Mouse (Mus musculus) spleen, postnatal 14 days (tissue): Measurements from ENCODE around the gene Gm29797.

Source experiments
- DNase-seq, 2 experiments: peaks; one replicate each; pipeline ENCODE4 v3.0.0; 2021 to 2022; ENCODE audit warnings: low spot score in 2 of 2

Gm29797 gene

DNA sequence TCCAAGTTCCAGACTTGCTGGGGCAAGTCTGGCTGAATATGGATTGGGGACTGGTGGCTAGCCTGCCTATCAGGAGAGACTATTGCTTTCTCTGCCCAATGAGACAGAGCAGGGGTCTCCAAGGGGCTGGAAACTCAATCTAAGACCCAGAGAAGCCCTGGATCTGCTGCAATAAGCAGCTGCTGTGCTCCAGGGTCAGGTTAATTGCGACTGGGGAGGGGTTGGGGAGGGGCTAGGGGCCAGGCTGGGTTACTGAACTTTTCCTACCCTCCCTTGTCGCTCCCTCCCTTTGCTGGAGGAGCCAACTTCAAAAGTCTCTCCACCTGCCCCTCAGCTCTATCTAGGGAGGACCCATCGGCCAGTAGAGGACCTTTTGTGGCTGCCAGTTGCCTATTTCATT is at the start of gene Gm29797:
TSS of gene Gm29797 (plus strand) at position 301 of the 400 bp plus-strand sequence.
- DNase-seq: no peak

DNA sequence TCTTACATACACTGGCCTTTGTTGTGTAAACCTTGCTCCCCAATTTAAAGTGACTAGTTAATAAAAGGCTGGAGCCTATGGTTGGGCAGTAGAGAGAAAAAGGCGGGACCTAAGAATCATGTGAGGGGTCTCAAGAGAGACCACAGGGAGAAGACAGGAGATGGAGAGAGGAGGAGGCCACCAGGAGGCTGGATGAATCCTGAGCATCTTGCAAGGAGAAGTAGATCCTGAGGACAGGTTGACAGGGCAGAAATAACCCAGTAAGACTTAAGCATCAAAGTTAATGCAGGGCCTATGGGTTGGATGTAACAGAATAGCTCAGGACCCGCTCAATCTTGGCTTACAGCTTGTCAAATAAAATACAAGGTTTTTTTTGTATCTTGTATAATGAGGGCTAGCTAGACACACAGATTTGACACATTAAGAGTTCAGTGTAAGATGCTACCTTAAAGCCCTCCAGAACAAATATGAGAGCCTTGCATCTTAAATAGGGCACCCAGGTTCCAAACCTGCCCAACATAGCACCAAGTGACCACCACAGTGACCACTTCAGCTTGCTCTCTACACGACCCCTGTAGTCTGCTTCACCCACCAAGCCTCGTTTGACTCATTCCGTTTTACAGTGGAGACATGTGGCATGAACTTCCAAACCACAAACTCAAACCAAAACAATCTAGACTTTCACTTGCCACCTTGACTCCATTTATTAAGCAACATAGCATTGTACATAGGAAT is 37.9 kb upstream of the Gm29797 start:
- no peak for DNase-seq

DNA sequence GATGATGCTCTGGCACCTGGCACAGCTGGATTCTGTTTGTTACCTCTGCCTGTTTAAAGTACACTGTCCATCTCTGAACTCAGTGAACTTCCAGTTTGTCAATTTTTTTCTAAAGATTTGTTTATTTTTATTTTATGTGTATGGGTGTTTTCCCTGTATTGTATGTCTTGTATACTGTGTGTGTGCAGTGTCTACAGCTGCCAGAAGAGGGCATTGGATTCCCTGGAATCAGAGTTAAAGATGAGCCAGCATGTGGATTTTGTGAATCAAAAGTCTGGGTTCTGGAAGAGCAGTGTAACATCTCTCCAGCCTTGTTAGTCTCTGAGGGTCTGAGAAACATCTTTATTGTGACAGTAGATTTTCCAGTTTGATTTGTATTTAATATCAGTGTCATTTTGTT is 33.4 kb upstream of the Gm29797 start:
- DNase-seq: no peak

DNA sequence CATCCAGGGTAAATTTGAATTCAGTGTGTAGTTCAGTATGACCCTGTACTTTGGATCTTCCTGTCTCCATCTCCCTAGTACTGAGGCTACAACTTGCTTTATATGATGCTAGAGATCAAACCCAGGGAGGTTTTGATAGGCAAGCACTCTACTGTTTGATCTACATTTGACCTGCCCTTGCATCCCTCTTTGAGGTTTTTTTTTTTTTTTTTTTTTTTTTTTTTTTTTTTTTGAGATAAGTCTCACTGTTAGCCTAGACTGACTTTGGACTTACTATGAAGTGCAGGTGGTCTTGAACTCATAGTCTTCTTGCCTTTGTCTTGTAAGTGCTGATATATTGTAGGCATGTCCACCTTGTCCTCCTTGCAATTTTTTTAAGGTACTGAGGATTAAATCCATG is 28.4 kb upstream of the Gm29797 start:
- DNase-seq: no peak

DNA sequence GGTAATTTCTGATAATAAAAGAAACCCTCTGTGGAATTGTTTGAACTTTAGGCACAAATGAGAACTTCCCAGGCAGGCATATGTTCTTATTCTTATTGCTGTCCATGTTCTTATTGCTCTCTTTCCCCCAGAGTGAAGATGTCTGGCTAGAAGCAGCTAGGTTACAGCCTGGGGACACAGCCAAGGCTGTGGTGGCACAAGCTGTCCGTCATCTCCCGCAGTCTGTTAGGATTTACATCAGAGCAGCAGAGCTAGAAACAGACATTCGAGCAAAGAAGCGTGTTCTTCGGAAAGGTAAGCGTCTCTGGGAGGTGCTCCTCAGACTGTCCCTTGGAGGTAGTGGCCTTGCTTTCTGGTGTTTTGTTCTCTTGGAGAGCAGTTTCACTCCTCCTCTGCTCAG is 24.2 kb upstream of the Gm29797 start:
- DNase-seq: no peak

DNA sequence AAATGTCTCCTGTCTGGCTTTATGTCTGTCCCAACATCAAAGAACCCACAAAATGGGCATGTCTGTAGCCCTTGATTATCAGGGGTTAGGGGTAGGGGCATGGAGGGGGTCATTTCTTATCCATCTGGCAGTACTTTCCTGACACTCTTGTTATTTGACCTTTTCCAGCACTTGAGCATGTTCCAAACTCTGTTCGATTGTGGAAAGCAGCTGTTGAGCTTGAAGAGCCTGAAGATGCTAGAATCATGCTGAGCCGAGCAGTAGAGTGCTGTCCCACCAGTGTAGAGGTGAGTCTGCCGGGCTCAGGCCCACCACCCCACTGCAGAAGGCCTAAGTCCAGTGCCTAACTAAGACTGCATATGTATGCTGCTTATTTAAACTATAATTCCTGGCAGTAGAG is 21.0 kb upstream of the Gm29797 start:
- DNase-seq: no peak

DNA sequence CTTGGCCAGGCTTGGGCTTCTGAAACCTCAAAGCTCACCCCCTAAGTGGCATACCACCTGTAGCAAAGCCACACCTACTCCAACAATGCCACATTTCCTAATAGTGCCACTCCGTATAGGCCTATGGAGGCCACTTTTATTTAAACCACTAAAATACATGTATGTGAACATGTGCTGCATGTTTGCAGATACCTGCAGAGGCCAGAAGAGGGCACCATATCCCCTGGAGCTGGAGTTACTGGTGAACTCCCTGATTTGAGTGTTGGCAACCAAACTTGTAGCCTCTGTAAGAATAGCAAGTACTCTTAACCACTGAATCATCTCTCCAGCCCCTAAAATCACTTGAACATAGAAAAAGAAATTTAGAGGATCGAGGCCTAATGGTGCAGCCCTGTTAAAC is 12.5 kb upstream of the Gm29797 start:
- peak in 1 of 2 experiments; percentile 32 for DNase-seq

DNA sequence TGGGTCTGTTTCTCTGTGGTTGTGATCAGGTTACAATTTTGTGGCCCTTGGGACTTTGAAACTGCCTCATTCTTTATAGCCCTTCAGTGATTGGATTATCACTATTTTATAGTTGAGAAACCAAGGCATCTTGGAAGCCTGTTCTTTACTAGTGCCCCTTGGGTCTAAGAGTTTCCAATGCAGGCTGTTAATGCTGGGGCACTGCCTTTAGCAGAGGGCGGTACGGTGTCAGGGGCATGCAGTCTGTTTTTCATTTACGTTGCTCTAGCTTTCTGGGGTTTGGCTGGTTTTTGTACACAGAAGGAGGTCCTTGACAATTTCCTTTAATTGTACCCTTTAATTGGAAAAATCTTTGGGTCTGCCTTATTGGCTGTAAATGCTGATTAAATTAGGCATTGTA is 11.2 kb upstream of the Gm29797 start:
- no peak for DNase-seq

DNA sequence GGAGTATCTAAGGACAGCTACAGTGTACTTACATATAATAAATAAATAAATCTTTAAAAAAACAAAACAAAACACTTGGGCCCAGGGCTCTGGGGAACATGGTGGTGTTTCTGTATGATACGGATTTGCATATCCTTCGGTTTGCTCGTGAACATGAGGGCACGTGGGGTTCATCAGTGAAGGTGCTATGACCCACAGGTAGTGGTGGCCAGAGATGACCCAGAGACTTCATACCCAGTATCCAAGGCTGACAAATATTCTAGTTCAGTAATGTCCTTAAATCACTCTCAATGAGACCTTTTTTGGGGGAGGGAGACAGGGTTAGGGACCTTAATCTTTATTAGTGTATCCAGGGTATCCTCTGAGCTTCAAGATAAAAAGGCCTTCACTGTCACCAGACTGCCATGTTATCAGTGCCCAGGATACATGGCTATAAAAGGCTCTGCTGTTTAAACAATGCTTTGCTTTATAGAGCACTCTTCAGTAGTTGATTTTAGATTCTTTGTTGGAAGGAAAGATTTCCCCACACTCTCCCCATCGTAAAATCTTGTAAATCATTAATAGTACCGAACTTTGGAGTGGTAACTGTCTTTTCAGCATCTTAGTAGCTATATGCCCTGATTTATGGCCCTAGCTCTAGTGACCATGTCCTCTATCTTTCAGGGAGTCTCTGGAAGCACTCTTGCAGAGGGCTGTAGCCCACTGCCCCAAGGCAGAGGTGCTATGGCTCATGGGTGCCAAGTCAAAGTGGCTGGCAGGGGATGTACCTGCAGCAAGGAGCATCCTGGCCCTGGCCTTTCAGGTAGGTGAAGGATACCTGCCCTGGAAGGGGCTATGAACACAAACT is 10.0 kb upstream of the Gm29797 start:
- DNase-seq: no peak

DNA sequence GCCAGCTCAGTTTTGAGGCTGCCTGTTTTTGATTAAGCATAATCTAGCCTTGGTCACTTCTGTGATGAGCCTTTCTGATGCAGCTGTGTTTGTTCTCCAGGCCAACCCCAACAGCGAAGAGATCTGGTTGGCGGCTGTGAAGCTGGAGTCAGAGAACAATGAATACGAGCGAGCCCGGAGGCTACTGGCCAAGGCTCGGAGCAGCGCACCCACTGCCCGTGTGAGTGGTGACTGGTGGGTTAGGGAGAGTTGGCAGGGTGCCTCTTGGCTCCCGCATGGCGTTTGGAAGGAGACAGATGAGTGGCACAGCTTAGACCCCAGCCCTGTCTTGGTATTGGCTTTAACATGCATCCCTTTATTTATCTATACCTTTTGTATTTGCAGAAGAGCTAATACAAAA is 7.9 kb upstream of the Gm29797 start:
- DNase-seq: no peak

DNA sequence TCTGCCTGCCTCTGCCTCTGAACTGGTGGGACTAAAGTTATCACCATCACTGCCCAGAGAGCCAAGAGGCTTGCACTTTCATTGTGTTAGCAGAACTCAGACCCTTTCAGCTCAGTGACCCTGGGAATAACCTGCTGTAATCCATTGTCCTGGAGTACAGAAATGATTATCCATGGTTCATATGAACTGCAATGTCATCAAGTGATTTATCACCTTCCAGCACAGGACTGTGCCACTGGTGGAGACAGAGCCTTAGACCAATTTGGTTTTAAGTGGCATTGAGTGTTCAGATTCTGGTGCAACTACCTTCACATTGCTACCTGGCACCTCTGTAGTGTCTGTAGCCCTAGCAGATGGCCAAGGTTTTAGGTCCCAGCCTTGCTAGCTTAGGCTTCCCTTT is 3.8 kb upstream of the Gm29797 start:
- no peak for DNase-seq

DNA sequence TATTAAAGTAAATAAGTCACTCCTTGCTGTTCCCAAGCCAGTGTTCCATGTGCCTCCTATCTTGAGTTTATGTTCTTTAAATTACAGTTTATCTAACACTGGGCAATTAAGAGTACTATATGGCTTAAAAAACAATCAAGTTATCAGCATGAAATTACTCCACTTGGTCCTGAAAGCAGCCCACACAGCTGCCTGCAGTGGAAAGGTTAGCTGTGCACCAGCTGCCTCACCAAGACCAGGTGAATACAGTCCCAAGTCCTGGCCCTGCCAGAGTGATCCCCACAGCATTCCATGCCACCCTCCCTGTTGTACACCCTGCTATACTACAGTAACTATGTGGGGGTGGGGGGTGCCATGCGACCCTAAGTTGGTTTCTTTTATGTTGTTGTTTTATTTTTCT is 3.3 kb upstream of the Gm29797 start:
- no peak for DNase-seq

DNA sequence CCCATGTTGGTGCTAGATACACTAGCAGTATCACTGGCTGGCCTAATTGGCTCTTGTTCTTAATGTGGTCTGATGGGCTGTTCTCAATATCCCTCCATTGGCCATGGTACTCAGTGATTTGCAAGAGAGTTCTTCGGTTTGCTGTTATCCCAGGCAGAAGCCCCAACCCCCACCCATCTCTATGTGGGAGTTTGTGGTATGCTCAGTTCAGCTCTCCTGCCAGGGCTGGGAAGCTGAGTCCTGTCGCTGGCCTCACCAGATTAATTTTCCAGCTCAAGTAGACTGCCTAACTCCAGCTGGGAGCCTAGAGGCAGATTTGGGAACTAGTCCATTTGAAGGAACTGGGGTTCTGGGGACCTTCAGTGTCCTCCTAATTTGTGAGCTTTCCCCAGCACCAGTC is 607 bp downstream of the Gm29797 start:
- DNase-seq: no peak

DNA sequence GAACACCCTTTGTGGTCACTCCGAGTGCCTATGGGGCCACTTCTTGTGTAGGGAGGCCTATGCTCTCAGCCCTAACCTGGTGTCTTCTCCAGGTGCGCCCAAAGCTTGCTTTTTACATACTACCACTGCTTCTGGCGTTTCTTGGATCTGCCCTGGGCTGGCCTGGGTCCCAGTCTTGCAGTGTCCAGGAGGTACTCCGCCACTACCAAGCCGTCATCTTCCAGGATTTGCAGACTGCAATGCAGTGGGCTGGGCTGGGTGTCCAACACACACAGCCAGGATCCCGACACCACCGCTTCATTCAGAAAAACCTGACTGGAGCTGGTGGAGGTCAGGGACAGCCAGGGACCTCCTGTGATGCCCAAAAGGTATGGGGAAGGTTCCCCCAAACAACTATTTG is 1.7 kb downstream of the Gm29797 start:
- DNase-seq: no peak

DNA sequence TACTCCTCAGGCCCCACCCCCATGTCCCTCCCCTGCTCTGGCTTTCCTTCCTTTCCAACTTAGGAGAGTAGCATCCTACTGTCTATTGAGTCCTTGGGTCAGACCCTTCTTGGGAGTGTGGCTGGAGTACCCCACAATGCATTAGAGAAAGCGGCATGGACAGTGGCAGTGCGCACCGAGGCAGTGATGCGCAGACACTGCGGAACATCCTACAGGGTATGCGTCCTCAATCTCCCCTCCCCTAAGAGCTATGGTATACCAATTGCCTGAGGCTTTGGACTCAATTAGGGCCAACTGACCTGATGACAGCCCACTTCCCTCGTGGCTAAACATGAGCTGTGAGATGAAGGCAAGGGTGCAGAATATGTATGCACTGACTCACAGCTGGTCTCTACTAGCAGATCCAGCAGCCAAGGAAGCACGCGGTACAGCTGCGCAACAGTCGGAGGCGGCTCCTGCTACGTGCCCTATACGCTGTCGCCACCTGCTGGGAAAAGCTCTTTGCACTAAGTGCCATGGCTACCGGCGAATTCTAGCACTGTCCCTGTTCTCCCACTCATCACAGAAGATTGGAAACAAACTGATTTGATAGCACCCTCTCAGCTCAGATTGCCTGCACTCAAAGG is 2.2 kb downstream of the Gm29797 start:
- DNase-seq: peak in 1 of 2 experiments; percentile 12

DNA sequence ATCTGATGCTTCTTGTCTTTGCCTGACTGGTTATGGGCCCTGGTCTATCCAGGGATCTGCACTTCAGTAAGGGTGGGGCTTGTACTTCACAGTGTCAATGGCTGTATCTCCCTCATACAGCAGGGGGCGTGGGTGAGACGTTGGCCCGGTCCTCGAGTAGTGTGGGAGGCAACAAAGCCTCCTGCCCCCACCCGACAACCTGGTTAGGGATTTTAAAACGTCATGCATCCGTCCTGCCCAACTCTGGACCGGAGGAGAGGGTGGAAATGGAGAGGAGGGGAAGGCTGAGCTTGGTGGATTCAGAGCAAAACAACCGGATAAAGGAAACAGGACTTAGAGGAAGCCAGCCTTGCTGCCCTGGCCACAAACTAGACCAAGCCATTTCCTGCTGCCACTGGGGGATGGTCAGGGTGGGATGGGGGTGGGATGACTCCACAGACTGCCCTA is 2.8 kb downstream of the Gm29797 start:
- peak; percentile 51 to 69 for DNase-seq

DNA sequence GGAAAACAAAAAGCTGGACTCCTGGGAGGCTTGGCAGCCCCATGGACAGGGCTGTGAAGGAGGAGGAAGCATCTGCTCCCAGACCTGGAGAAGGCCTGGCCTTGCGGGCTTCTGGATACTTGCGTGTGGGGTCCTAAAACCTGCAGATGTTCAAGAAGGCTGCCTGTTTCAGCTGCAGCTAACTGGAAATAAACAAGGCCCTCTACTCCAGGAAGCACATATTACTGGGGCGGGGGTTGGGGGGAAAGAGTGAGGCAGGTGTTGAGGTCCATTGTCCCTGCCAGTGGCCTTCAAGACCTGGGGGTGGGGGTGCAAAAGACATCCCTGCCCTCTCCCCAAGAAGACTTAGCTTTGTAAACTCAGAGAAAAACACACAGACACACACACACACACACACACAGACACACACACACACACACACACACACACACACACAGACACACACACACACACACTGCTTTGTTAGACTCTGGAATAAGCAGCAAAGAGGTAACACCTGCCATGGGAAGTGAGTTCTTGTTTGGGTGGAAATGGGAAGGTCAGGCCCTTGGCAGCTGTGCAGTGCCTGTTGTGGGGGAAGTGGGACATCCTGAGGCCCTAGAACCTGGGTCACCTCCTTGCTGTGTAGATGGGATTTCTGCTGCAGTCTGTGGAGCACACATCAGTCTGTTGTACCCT is 5.9 kb downstream of the Gm29797 start:
- no peak for DNase-seq

DNA sequence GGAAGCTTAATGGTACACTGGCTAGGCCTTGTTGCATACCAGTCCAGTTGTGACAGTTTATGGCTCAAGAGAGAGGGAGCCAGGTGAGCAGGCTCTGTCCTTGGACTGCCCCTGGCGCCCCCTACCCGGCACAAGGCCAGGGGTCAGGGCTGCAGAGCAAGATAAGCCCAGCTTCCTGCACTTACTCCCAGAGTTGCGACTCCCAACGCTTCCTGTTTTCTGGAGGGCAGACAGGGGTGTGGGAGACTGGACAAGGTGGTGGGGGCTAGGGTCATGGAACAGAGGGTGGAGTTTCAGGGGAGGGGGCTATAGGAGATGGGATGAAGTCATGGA is 6.4 kb downstream of the Gm29797 start:
- no peak for DNase-seq

DNA sequence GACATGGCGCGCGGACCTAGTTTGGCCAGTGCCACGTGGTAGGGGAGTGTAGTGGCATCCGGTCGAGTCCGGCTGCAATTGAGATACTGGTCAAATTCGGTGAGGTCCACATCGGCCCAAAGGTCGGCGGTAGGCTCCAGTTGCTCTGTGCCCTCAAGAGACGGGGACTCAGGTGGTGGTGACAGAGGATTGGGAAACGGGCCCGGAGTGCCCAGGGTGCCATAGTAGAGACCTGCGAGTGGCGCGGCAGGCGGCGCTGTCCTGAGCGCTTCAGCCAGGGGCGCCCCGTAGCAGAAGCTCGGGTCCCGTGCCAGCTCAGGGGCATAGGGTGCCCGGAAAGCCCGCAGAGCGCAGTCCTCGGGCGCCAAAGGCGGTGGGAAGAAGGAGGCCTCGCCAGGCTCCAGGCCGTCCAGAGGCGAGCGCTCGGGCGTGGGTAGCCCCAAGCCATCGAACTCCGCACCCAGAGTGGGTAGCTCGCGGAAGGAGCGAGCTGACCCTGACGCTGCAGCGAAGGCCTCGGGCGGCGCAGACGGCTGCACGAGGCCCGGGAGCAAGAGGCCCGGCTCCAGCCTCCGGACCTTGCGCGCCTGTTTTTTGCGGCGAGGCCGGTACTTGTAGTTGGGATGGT is 13.6 kb downstream of the Gm29797 start:
- no peak for DNase-seq

DNA sequence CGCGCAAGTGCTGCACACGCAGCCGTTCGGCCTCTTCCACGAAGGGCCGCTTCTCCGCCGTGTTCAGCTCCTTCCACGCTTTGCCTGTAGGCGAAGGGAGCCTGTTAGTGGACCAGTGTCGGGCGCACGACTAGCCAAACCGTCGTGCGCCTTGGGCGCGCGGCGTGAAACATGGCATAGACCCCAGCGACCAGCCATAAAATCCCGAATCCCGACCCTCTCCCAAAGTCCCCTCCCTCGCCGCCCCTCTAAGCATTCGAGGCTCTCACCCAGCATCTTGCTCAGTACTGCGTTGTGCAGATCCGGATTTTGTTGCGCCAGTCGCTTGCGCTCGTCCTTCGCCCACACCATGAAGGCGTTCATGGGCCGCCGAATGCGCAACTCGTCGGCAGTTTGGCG is 14.1 kb downstream of the Gm29797 start:
- no peak for DNase-seq

DNA sequence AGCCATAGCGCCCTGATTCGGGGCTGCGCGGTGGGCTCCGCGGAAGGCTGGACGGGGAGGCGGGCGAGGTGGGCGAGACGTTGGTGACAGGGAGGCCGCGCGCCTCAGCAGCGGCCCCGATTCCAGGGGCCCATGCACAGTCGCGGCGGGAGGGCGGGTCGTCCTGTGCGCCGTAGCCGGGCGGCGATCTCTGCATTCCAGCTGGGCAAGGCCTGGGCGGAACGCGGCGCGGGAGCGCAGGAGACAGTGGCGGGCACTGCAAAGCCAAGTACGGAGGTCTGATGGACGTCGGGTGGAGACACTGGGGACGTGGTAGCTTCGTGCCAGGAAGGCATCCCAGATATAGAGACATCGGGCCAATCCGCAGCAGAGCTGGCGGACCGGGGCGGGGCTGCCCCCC is 14.5 kb downstream of the Gm29797 start, which contains the start of gene Sox18:
TSS of gene Sox18 (minus strand) at position 315 of the 400 bp plus-strand sequence.
- DNase-seq: no peak

DNA sequence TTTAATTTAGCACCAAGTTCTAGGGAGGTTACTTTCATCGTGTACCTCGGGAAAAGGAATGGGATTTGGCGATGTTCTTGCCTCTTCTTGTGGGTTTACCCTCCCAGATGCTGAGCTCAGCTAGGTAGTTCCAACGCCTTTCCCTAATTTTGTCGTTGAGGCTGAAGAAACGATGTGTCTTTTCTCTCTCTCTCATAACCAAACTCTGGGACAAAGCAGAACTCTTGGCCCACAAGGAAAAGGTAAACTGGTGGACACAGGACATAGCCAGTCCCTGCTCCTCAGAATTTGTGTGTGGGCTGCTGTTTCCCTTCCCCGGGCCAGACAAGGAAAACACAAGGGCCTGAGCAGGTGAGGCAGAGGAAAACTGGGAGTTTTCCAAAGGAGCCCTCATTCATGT is 15.2 kb downstream of the Gm29797 start:
- no peak for DNase-seq
